Comparison of ENCODE assay signal across 12 mouse cellular contexts in genomic region chr4:129035851-129036445, GRCm38 (mm10). TPM values are rescaled to one million over a fixed set of nuclear protein-coding genes. Genes with fewer than 3 reads are reported as not detected.
DNase-seq lines count a peak whose midpoint lies in the region; ATAC-seq and TF ChIP-seq lines count a peak whose summit lies in the region.
"Had no signal": no experiment of that assay in that cellular context is flagged by ENCODE, and none has a peak within 500 bp of the region (broad histone marks: within the 10 kb centered on the region; RNA-seq: fewer than 3 reads in every experiment).

No protein-coding gene starts in this region.

- DNase-seq in lung, postnatal 10 days: no peak
- peak; percentile 61 for DNase-seq in MN1 (ENCODE audit: low spot score)
- DNase-seq in adrenal gland, postnatal 36 days: peak; percentile 57 to 67
- no peak for DNase-seq in heart, adult 9 months (ENCODE audit: low spot score in 2 of 2)
- DNase-seq in kidney, postnatal 25 days: no peak
- DNase-seq: forebrain, postnatal 0 days; retina, postnatal 1 day had no signal

- no peak for TF ChIP-seq POLR2A in small intestine, adult 2 months (IDR thresholded peaks at IDR 0.05; ENCODE audit: low read depth, low read length)

- no peak overlapping the region for H3K9ac ChIP-seq in lung, embryonic 16.5 days (ENCODE audit: low read length)
- H3K9ac ChIP-seq: embryonic facial prominence, embryonic 12.5 days; forebrain, postnatal 0 days; hindbrain, embryonic 14.5 days; midbrain, embryonic 15.5 days had no signal

- no peak for ATAC-seq in lung, embryonic 16.5 days (ENCODE audit: low read depth)
- ATAC-seq: forebrain, postnatal 0 days; midbrain, embryonic 15.5 days had no signal

- H3K4me3 ChIP-seq in lung, embryonic 16.5 days (ENCODE audit: low read length): no peak overlapping the region
- H3K4me3 ChIP-seq in small intestine, adult 2 months (ENCODE audit: low read depth, low read length): no peak overlapping the region
- H3K4me3 ChIP-seq: embryonic facial prominence, embryonic 12.5 days; midbrain, embryonic 15.5 days had no signal

- no peaks in the 10 kb centered on the region for H3K9me3 ChIP-seq in lung, embryonic 16.5 days (ENCODE audit: control insufficient read depth, low read length)
- H3K9me3 ChIP-seq: embryonic facial prominence, embryonic 12.5 days; midbrain, embryonic 15.5 days had no signal

- peaks cover 26% of the 10 kb centered on the region for H3K4me1 ChIP-seq in lung, embryonic 16.5 days (replicated peaks; ENCODE audit: control insufficient read depth, insufficient read depth, low read length)
- H3K4me1 ChIP-seq in small intestine, adult 2 months (ENCODE audit: control insufficient read depth, insufficient read depth, insufficient read length, low read length): peaks cover 23% of the 10 kb centered on the region; the same call in 1 of the 2 replicates

- H3K27me3 ChIP-seq in lung, embryonic 16.5 days (ENCODE audit: control insufficient read depth, insufficient read depth, low read depth, low read length): no peaks in the 10 kb centered on the region
- H3K27me3 ChIP-seq in small intestine, adult 2 months (ENCODE audit: control insufficient read depth, insufficient read depth, low read length): no peaks in the 10 kb centered on the region
- H3K27me3 ChIP-seq: embryonic facial prominence, embryonic 12.5 days; midbrain, embryonic 15.5 days had no signal

- H3K36me3 ChIP-seq in lung, embryonic 16.5 days (ENCODE audit: control insufficient read depth, insufficient read depth, low read length): no peaks in the 10 kb centered on the region
- no peaks in the 10 kb centered on the region for H3K36me3 ChIP-seq in small intestine, adult 2 months (ENCODE audit: control insufficient read depth, insufficient read depth, low read length)
- H3K36me3 ChIP-seq: embryonic facial prominence, embryonic 12.5 days; midbrain, embryonic 15.5 days had no signal

- 64% methylated on average over 7 of the region's 7 CpGs for WGBS in lung, embryonic 16.5 days
- WGBS in small intestine, adult 2 months: 67% methylated on average over 7 of the region's 7 CpGs

- H3K4me2 ChIP-seq in lung, embryonic 16.5 days (ENCODE audit: low read depth, low read length): no peak overlapping the region
- H3K4me2 ChIP-seq: embryonic facial prominence, embryonic 12.5 days; hindbrain, embryonic 14.5 days; midbrain, embryonic 15.5 days had no signal

- TF ChIP-seq CTCF in small intestine, adult 2 months (IDR thresholded peaks at IDR 0.05; ENCODE audit: extremely low read depth, insufficient read length, insufficient replicate concordance, low read depth, low read length): no peak

- H3K27ac ChIP-seq in lung, embryonic 16.5 days (ENCODE audit: low read length): peak overlapping the region; percentile 71
- H3K27ac ChIP-seq in small intestine, adult 2 months (ENCODE audit: insufficient read depth, low read depth, low read length): peak overlapping the region; percentile 86
- H3K27ac ChIP-seq: embryonic facial prominence, embryonic 12.5 days; hindbrain, embryonic 14.5 days; midbrain, embryonic 15.5 days had no signal

RNA-seq across cellular contexts. Expression of gene Rnf19b, which starts 22.1 kb away (rescaled TPM):
- 7.1 TPM in 2 replicates for polyA plus RNA-seq in lung, embryonic 16.5 days (2015; fragmentation: Nextera tagmentation; extraction: Ambion mirVana)
- 10 to 100 TPM; 41.1 to 45.6 TPM for total RNA-seq in adrenal gland, postnatal 36 days (2021)
- 99.3 and 218 TPM in 2 replicates for polyA plus RNA-seq in small intestine, adult 2 months (2012; rRNA removed)

RNA-seq across cellular contexts. Expression of gene Ak2, which starts 44.2 kb away (rescaled TPM):
- 173 and 175 TPM in 2 replicates for polyA plus RNA-seq in lung, embryonic 16.5 days (2015; fragmentation: Nextera tagmentation; extraction: Ambion mirVana)
- total RNA-seq in adrenal gland, postnatal 36 days (2021): 100 to 1,000 TPM; 131 to 134 TPM
- polyA plus RNA-seq in small intestine, adult 2 months (2012; rRNA removed): 42.5 and 79.2 TPM in 2 replicates

Comparison
In these comparisons a context has a peak if more than half of its experiments do, and no peak if none do; other contexts are left out.
1. DNase-seq: peak in MN1 (single experiment) and adrenal gland, postnatal 36 days (2 of 2); none in lung, postnatal 10 days (single experiment), heart, adult 9 months (0 of 2) and kidney, postnatal 25 days (0 of 2).
2. RNA of gene Rnf19b, which starts 22.1 kb away (polyA plus RNA-seq): 99.3 to 218 TPM in small intestine, adult 2 months; 7.1 TPM in lung, embryonic 16.5 days; every median in the first group is over 10 times any median in the second.